Mouse (Mus musculus) thymus, postnatal 10 days (tissue): Measurements from ENCODE around the gene Sirt3.
A peak's percentile ranks its signal among the peaks of the same experiment; 100 is the strongest.

Experiments
- DNase-seq, 2 experiments: peaks; one replicate each; pipeline ENCODE4 v3.0.0; 2021; ENCODE audit warnings: low spot score in 2 of 2

The Sirt3 gene

GRCm38 (mm10) chr7:140881696-140882468 lies at the start of gene Sirt3, which contains the start of gene Psmd13:
Gene Sirt3 (minus strand): TSS chr7:140882309.
Gene Psmd13 (plus strand): TSS chr7:140881968.
- peak; percentile 86 to 91 for DNase-seq

GRCm38 (mm10) chr7:140927181-140927580 lies 45.1 kb upstream of the Sirt3 start:
- DNase-seq, result no peak

- no peak for DNase-seq
Measured at GRCm38 (mm10) chr7:140923070-140923775, 41.1 kb upstream of the Sirt3 start.

- no peak for DNase-seq
Measured at GRCm38 (mm10) chr7:140922398-140923069, 40.4 kb upstream of the Sirt3 start.

- DNase-seq, result no peak
Measured at GRCm38 (mm10) chr7:140921225-140921975, 39.3 kb upstream of the Sirt3 start.

- no peak for DNase-seq
Measured at GRCm38 (mm10) chr7:140920418-140921029, 38.4 kb upstream of the Sirt3 start, which contains the start of gene Nlrp6. Gene Nlrp6 (plus strand): TSS chr7:140920902.

GRCm38 (mm10) chr7:140919911-140920310 lies 37.8 kb upstream of the Sirt3 start:
- no peak for DNase-seq

GRCm38 (mm10) chr7:140914031-140914690 lies 32.1 kb upstream of the Sirt3 start:
- no peak for DNase-seq

- no peak for DNase-seq
Measured at GRCm38 (mm10) chr7:140912846-140913482, 30.9 kb upstream of the Sirt3 start.

GRCm38 (mm10) chr7:140912293-140912692 lies 30.2 kb upstream of the Sirt3 start:
- no peak for DNase-seq

GRCm38 (mm10) chr7:140908634-140909107 lies 26.6 kb upstream of the Sirt3 start:
- peak; percentile 63 to 78 for DNase-seq

GRCm38 (mm10) chr7:140908181-140908580 lies 26.1 kb upstream of the Sirt3 start:
- DNase-seq, result no peak

- no peak for DNase-seq
Measured at GRCm38 (mm10) chr7:140907697-140908096, 25.6 kb upstream of the Sirt3 start.

- no peak for DNase-seq
Measured at GRCm38 (mm10) chr7:140907131-140907530, 25.0 kb upstream of the Sirt3 start.

GRCm38 (mm10) chr7:140905642-140906081 lies 23.6 kb upstream of the Sirt3 start:
- no peak for DNase-seq

GRCm38 (mm10) chr7:140903212-140903611 lies 21.1 kb upstream of the Sirt3 start:
- DNase-seq, result peak; percentile 53 to 79

GRCm38 (mm10) chr7:140902036-140902875 lies 20.1 kb upstream of the Sirt3 start:
- no peak for DNase-seq

GRCm38 (mm10) chr7:140900220-140900619 lies 18.1 kb upstream of the Sirt3 start, which contains the start of gene Cox8b:
Gene Cox8b (minus strand): TSS chr7:140900446.
- DNase-seq, result no peak

- no peak for DNase-seq
Measured at GRCm38 (mm10) chr7:140899121-140899520, 17.0 kb upstream of the Sirt3 start.
